Mouse (Mus musculus): ENCODE results near the gene Ccdc85c. TPM values are rescaled to one million over a fixed set of nuclear protein-coding genes. Genes with fewer than 3 reads are reported as not detected.

Ccdc85c gene
- polyA plus RNA-seq, 1 experiment: 100 TPM

- Histone ChIP-seq H3K4me1 (ENCODE audit: control insufficient read depth, insufficient read depth, insufficient read length, low read length) (no peaks in the 10 kb centered on the region), H3K4me3 (ENCODE audit: low read depth, low read length) (no peak overlapping the region), H3K36me3 (ENCODE audit: control insufficient read depth, insufficient read depth, low read length) (peaks cover 79% of the 10 kb centered on the region), H3K27me3 (ENCODE audit: control insufficient read depth, insufficient read depth, low read length) (no peaks in the 10 kb centered on the region), H3K27ac (ENCODE audit: insufficient read depth, low read depth, low read length) (no peak overlapping the region)
- no peak for TF ChIP-seq CTCF (IDR thresholded peaks at IDR 0.05; ENCODE audit: extremely low read depth, insufficient read length, insufficient replicate concordance, low read depth, low read length)
- TF ChIP-seq POLR2A (IDR thresholded peaks at IDR 0.05; ENCODE audit: low read depth, low read length): no peak
- WGBS: 95% methylated on average over 11 of the region's 11 CpGs
Measured at GRCm38 (mm10) chr12:108195761-108196160, 79.5 kb downstream of the Ccdc85c start.

GRCm38 (mm10) chr12:108193878-108194277, 81.3 kb downstream of the Ccdc85c start:
- Histone ChIP-seq H3K27me3 (ENCODE audit: control insufficient read depth, insufficient read depth, low read length) (no peaks in the 10 kb centered on the region), H3K4me1 (ENCODE audit: control insufficient read depth, insufficient read depth, insufficient read length, low read length) (no peaks in the 10 kb centered on the region), H3K4me3 (ENCODE audit: low read depth, low read length) (no peak overlapping the region), H3K36me3 (ENCODE audit: control insufficient read depth, insufficient read depth, low read length) (peaks cover 73% of the 10 kb centered on the region), H3K27ac (ENCODE audit: insufficient read depth, low read depth, low read length) (no peak overlapping the region)
- TF ChIP-seq CTCF (IDR thresholded peaks at IDR 0.05; ENCODE audit: extremely low read depth, insufficient read length, insufficient replicate concordance, low read depth, low read length) (no peak), POLR2A (IDR thresholded peaks at IDR 0.05; ENCODE audit: low read depth, low read length) (no peak)
- 87% methylated on average over 5 of the region's 5 CpGs for WGBS

- 94% methylated on average over 6 of the region's 6 CpGs for WGBS
- no peaks in the 10 kb centered on the region for H3K27me3 ChIP-seq (ENCODE audit: control insufficient read depth, insufficient read depth, low read length)
- peaks cover 59% of the 10 kb centered on the region for H3K36me3 ChIP-seq (ENCODE audit: control insufficient read depth, insufficient read depth, low read length)
- TF ChIP-seq CTCF (IDR thresholded peaks at IDR 0.05; ENCODE audit: extremely low read depth, insufficient read length, insufficient replicate concordance, low read depth, low read length): no peak; the same call in 1 of the 2 replicates
- no peak for TF ChIP-seq POLR2A (IDR thresholded peaks at IDR 0.05; ENCODE audit: low read depth, low read length)
- no peak overlapping the region for H3K27ac ChIP-seq (ENCODE audit: insufficient read depth, low read depth, low read length)
- H3K4me3 ChIP-seq (ENCODE audit: low read depth, low read length): no peak overlapping the region
- H3K4me1 ChIP-seq (ENCODE audit: control insufficient read depth, insufficient read depth, insufficient read length, low read length): no peaks in the 10 kb centered on the region
Measured at GRCm38 (mm10) chr12:108187541-108188091, 87.6 kb downstream of the Ccdc85c start.

DNA sequence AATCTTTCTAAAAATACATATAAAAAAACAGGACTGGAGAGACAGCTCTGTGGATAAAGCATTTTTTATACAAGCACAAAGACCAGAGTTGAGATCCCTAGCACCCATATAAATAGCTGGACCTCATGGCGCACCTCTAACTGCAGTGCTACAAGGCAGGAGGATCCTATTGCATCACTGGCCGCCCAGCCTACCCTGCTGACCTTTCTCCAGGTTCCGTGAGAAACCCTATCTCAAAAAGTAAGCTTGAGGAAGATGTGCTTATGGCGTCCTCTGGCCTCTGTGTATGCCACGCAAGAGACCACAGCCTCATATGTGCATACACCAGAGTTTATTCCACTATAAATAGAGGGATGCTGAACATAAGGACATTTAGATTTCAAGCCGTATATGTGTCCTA, 93.5 kb downstream of the Ccdc85c start:
- H3K36me3 ChIP-seq (ENCODE audit: control insufficient read depth, insufficient read depth, low read length): peaks cover 19% of the 10 kb centered on the region
- TF ChIP-seq CTCF (IDR thresholded peaks at IDR 0.05; ENCODE audit: extremely low read depth, insufficient read length, insufficient replicate concordance, low read depth, low read length) (no peak), POLR2A (IDR thresholded peaks at IDR 0.05; ENCODE audit: low read depth, low read length) (no peak)
- H3K27ac ChIP-seq (ENCODE audit: insufficient read depth, low read depth, low read length): no peak overlapping the region
- 89% methylated on average over 6 of the region's 6 CpGs for WGBS
- no peaks in the 10 kb centered on the region for H3K27me3 ChIP-seq (ENCODE audit: control insufficient read depth, insufficient read depth, low read length)
- no peak overlapping the region for H3K4me3 ChIP-seq (ENCODE audit: low read depth, low read length)
- peaks cover 8% of the 10 kb centered on the region for H3K4me1 ChIP-seq (ENCODE audit: control insufficient read depth, insufficient read depth, insufficient read length, low read length)

GRCm38 (mm10) chr12:108179321-108180266, 95.6 kb downstream of the Ccdc85c start, which contains the start of gene Ccnk:
Gene Ccnk, plus strand, starts transcription at chr12:108179579.
- Histone ChIP-seq H3K27me3 (ENCODE audit: control insufficient read depth, insufficient read depth, low read length) (no peaks in the 10 kb centered on the region), H3K4me1 (ENCODE audit: control insufficient read depth, insufficient read depth, insufficient read length, low read length) (peaks cover 13% of the 10 kb centered on the region), H3K27ac (ENCODE audit: insufficient read depth, low read depth, low read length) (peak within 1 kb of the TSS; percentile 95), H3K4me3 (ENCODE audit: low read depth, low read length) (peak within 1 kb of the TSS; percentile 92), H3K36me3 (ENCODE audit: control insufficient read depth, insufficient read depth, low read length) (peaks cover 11% of the 10 kb centered on the region; the same call in 1 of the 2 replicates)
- TF ChIP-seq POLR2A (IDR thresholded peaks at IDR 0.05; ENCODE audit: low read depth, low read length): peak; percentile 86
- no peak for TF ChIP-seq CTCF (IDR thresholded peaks at IDR 0.05; ENCODE audit: extremely low read depth, insufficient read length, insufficient replicate concordance, low read depth, low read length)
- under 1% methylated on average over 81 of the region's 82 CpGs for WGBS

- WGBS: 0% methylated on average over 3 of the region's 9 CpGs
Measured at GRCm38 (mm10) chr12:108179246-108179320, 96.1 kb downstream of the Ccdc85c start, which contains the start of gene Setd3. Gene Setd3, minus strand, starts transcription at chr12:108179314.

More at GRCm38 (mm10) chr12:108179246-108179320, 96.1 kb downstream of the Ccdc85c start, which contains the start of gene Setd3:
- Histone ChIP-seq H3K36me3 (ENCODE audit: control insufficient read depth, insufficient read depth, low read length) (peaks cover 9% of the 10 kb centered on the region; the same call in 1 of the 2 replicates), H3K27ac (ENCODE audit: insufficient read depth, low read depth, low read length) (peak within 1 kb of the TSS; percentile 95), H3K4me1 (ENCODE audit: control insufficient read depth, insufficient read depth, insufficient read length, low read length) (peaks cover 13% of the 10 kb centered on the region), H3K4me3 (ENCODE audit: low read depth, low read length) (peak within 1 kb of the TSS; percentile 92), H3K27me3 (ENCODE audit: control insufficient read depth, insufficient read depth, low read length) (no peaks in the 10 kb centered on the region)
- no peak for TF ChIP-seq CTCF (IDR thresholded peaks at IDR 0.05; ENCODE audit: extremely low read depth, insufficient read length, insufficient replicate concordance, low read depth, low read length)
- no peak for TF ChIP-seq POLR2A (IDR thresholded peaks at IDR 0.05; ENCODE audit: low read depth, low read length)
